ENCODE assay signal across 27 mouse cellular contexts in genomic region chr4:31922215-31922614, GRCm38 (mm10). TPM values are rescaled to one million over a fixed set of nuclear protein-coding genes. Genes with fewer than 3 reads are reported as not detected.
DNase-seq lines count a peak whose midpoint lies in the region; ATAC-seq and TF ChIP-seq lines count a peak whose summit lies in the region.
"Had no signal": no experiment of that assay in that cellular context is flagged by ENCODE, and none has a peak within 500 bp of the region (broad histone marks: within the 10 kb centered on the region; RNA-seq: fewer than 3 reads in every experiment).

No protein-coding gene starts in this region.

- 63% methylated on average over 7 of the region's 7 CpGs for WGBS in limb, embryonic 10.5 days
- WGBS in midbrain, embryonic 14.5 days: 23% methylated on average over 7 of the region's 7 CpGs

- H3K27ac ChIP-seq in MEL (ENCODE audit: control insufficient read depth, low read depth, low read length): no peak overlapping the region
- H3K27ac ChIP-seq in limb, embryonic 10.5 days: peak overlapping the region; percentile 73
- H3K27ac ChIP-seq in midbrain, embryonic 14.5 days (replicated peaks; ENCODE audit: low read depth, low read length): no peak overlapping the region
- H3K27ac ChIP-seq: embryonic facial prominence, embryonic 12.5 days; embryonic facial prominence, embryonic 15.5 days; heart, embryonic 15.5 days; hindbrain, embryonic 14.5 days; hindbrain, postnatal 0 days had no signal

- no peak for TF ChIP-seq CTCF in MEL (IDR thresholded peaks at IDR 0.05 in 2 of 3, conservative IDR thresholded peaks at IDR 0.05 in 1 of 3; ENCODE audit: control insufficient read depth in 1 of 3, insufficient read depth in 1 of 3, low read depth in 2 of 3, low read length in 3 of 3, poor library complexity in 1 of 3, severe bottlenecking in 1 of 3)

- H3K4me3 ChIP-seq in megakaryocyte, embryonic 14.5 days (replicated peaks): peak overlapping the region; percentile 54
- H3K4me3 ChIP-seq in MEL (ENCODE audit: control insufficient read depth in 1 of 2, insufficient read depth in 1 of 2, low read depth in 2 of 2, low read length in 2 of 2): no peak overlapping the region
- H3K4me3 ChIP-seq in limb, embryonic 10.5 days: no peak overlapping the region
- no peak overlapping the region for H3K4me3 ChIP-seq in midbrain, embryonic 14.5 days (replicated peaks; ENCODE audit: low read depth, low read length)
- H3K4me3 ChIP-seq: embryonic facial prominence, embryonic 12.5 days; embryonic facial prominence, embryonic 15.5 days; heart, embryonic 12.5 days; heart, embryonic 15.5 days had no signal

- peak; percentile 20 for DNase-seq in MEL (ENCODE audit: low read depth, low spot score)
- DNase-seq in limb, embryonic 10.5 days (ENCODE audit: low spot score): no peak
- DNase-seq in cerebellum, adult 18-20 months: no peak
- DNase-seq in retina, embryonic 14.5 days (ENCODE audit: low spot score): no peak
- no peak for DNase-seq in midbrain, embryonic 14.5 days
- DNase-seq: adrenal gland, adult 2 months; adrenal gland, postnatal 14 days; cerebellum, adult 11-12 months; cerebellum, adult 9-10 months; cerebellum, postnatal 14 days; forebrain, postnatal 0 days; gastrocnemius, postnatal 14 days; heart, adult 11 months; heart, postnatal 10 days; heart, postnatal 36 days had no signal

- H3K27me3 ChIP-seq in megakaryocyte, embryonic 14.5 days (replicated peaks): no peaks in the 10 kb centered on the region
- H3K27me3 ChIP-seq in MEL (ENCODE audit: control insufficient read depth in 1 of 2, insufficient read depth in 2 of 2, low read length in 2 of 2): peaks cover 2 to 6% of the 10 kb centered on the region in 2 experiments
- H3K27me3 ChIP-seq in limb, embryonic 10.5 days (ENCODE audit: low read depth, poor library complexity, severe bottlenecking): no peaks in the 10 kb centered on the region
- H3K27me3 ChIP-seq in midbrain, embryonic 14.5 days (ENCODE audit: control insufficient read depth, insufficient read depth, low read length): peaks cover 26% of the 10 kb centered on the region
- H3K27me3 ChIP-seq: embryonic facial prominence, embryonic 12.5 days; heart, embryonic 12.5 days; heart, embryonic 15.5 days had no signal

- H3K9me3 ChIP-seq in megakaryocyte, embryonic 14.5 days: no peaks in the 10 kb centered on the region
- H3K9me3 ChIP-seq in MEL (replicated peaks; ENCODE audit: insufficient read depth, low read length): no peaks in the 10 kb centered on the region
- no peaks in the 10 kb centered on the region for H3K9me3 ChIP-seq in limb, embryonic 10.5 days (replicated peaks)
- no peaks in the 10 kb centered on the region for H3K9me3 ChIP-seq in midbrain, embryonic 14.5 days (ENCODE audit: control insufficient read depth, low read length)
- H3K9me3 ChIP-seq: embryonic facial prominence, embryonic 12.5 days; embryonic facial prominence, embryonic 15.5 days; G1E; heart, embryonic 12.5 days; heart, embryonic 15.5 days had no signal

- no peak for ATAC-seq in megakaryocyte, adult 5-6 weeks (ENCODE audit: poor library complexity, severe bottlenecking)
- no peak for ATAC-seq in midbrain, embryonic 14.5 days (ENCODE audit: low FRiP score, low TSS enrichment)
- ATAC-seq: forebrain, embryonic 14.5 days; forebrain, postnatal 0 days; hindbrain, postnatal 0 days; inflammation-experienced regulatory T-cells, adult 6 months; intestine, embryonic 16.5 days had no signal

- TF ChIP-seq EP300 in MEL (IDR thresholded peaks at IDR 0.05; ENCODE audit: low read depth in 1 of 2, low read length in 2 of 2): no peak

- TF ChIP-seq POLR2A in MEL (IDR thresholded peaks at IDR 0.05; ENCODE audit: control insufficient read depth in 1 of 2, insufficient read depth in 1 of 2, low read depth in 1 of 2, low read length in 2 of 2, poor library complexity in 1 of 2): no peak

- no peaks in the 10 kb centered on the region for H3K79me2 ChIP-seq in MEL (ENCODE audit: control insufficient read depth, insufficient read depth, low read length, poor library complexity)

- H3K9ac ChIP-seq in MEL (ENCODE audit: control insufficient read depth, low read depth, low read length, poor library complexity, severe bottlenecking): no peak overlapping the region
- H3K9ac ChIP-seq in midbrain, embryonic 14.5 days (replicated peaks; ENCODE audit: low read length): no peak overlapping the region
- H3K9ac ChIP-seq: embryonic facial prominence, embryonic 12.5 days; embryonic facial prominence, embryonic 15.5 days; forebrain, postnatal 0 days; heart, embryonic 12.5 days; heart, embryonic 15.5 days; hindbrain, embryonic 14.5 days had no signal

- H3K36me3 ChIP-seq in megakaryocyte, embryonic 14.5 days (replicated peaks; ENCODE audit: low read length): no peaks in the 10 kb centered on the region
- H3K36me3 ChIP-seq in MEL (ENCODE audit: control insufficient read depth in 1 of 2, insufficient read depth in 2 of 2, low read length in 2 of 2): peaks cover 0 to 7% of the 10 kb centered on the region in 2 experiments; a peak in 2 of 4 replicates
- no peaks in the 10 kb centered on the region for H3K36me3 ChIP-seq in limb, embryonic 10.5 days
- no peaks in the 10 kb centered on the region for H3K36me3 ChIP-seq in midbrain, embryonic 14.5 days (ENCODE audit: control insufficient read depth, insufficient read depth, low read length)
- H3K36me3 ChIP-seq: embryonic facial prominence, embryonic 12.5 days; embryonic facial prominence, embryonic 15.5 days; G1E; heart, embryonic 12.5 days; heart, embryonic 15.5 days had no signal

- no peaks in the 10 kb centered on the region for H3K4me1 ChIP-seq in megakaryocyte, embryonic 14.5 days
- H3K4me1 ChIP-seq in MEL (ENCODE audit: control insufficient read depth in 1 of 2, insufficient read depth in 2 of 2, low read length in 2 of 2): no peaks in the 10 kb centered on the region; a peak in 1 of 4 replicates
- peaks cover 48% of the 10 kb centered on the region for H3K4me1 ChIP-seq in limb, embryonic 10.5 days
- 0 out of 2 replicates have a peak, but pooled peaks cover 2% of the 10 kb centered on the region for H3K4me1 ChIP-seq in midbrain, embryonic 14.5 days (ENCODE audit: control insufficient read depth, insufficient read depth, low read length)
- H3K4me1 ChIP-seq: embryonic facial prominence, embryonic 15.5 days had no signal

- no peak overlapping the region for H3K4me2 ChIP-seq in midbrain, embryonic 14.5 days (ENCODE audit: low read length)
- H3K4me2 ChIP-seq: embryonic facial prominence, embryonic 12.5 days; embryonic facial prominence, embryonic 15.5 days; heart, embryonic 12.5 days; heart, embryonic 15.5 days; hindbrain, embryonic 14.5 days had no signal

- TF ChIP-seq RAD21 in MEL (IDR thresholded peaks at IDR 0.05; ENCODE audit: low read depth, low read length): no peak

TF ChIP-seq in MEL, 35 proteins besides CTCF, POLR2A, EP300 and RAD21:
- no peak for TF ChIP-seq ZC3H11A (IDR thresholded peaks at IDR 0.05; ENCODE audit: low read depth, low read length)

RNA-seq across cellular contexts. Expression of gene Map3k7, which starts 41.7 kb away (rescaled TPM):
- 1.1 and 1.2 TPM in 2 replicates for polyA plus RNA-seq in megakaryocyte, embryonic 14.5 days (2012; ENCODE audit: insufficient read depth, low replicate concordance)
- 35.8 and 39.5 TPM in 2 replicates for total RNA-seq in megakaryocyte, adult 5-6 weeks (2015)
- 30.7 and 40.8 TPM in 2 replicates for total RNA-seq in megakaryocyte, adult 5-6 weeks (2017)
- total RNA-seq in MEL (2012; rRNA removed): 31.2 and 35.8 TPM in 2 replicates
- 10 to 100 TPM in 1 of 2 experiments, not detected in 1; 54.2 TPM for polyA plus RNA-seq in MEL (2012; ENCODE audit: insufficient read depth in 1 of 2, insufficient read length in 2 of 2, low read depth in 1 of 2, low replicate concordance in 2 of 2, missing spikeins in 1 of 2)
- polyA plus RNA-seq in limb, embryonic 10.5 days (2016; fragmentation: Nextera tagmentation; extraction: Ambion mirVana): 46.6 and 54.1 TPM in 2 replicates
- polyA plus RNA-seq in midbrain, embryonic 14.5 days (2014; fragmentation: Nextera tagmentation; extraction: Ambion mirVana): 35.0 and 38.3 TPM in 2 replicates
